Mouse (Mus musculus): ENCODE results near the gene Cdk13.

The Cdk13 gene

DNA sequence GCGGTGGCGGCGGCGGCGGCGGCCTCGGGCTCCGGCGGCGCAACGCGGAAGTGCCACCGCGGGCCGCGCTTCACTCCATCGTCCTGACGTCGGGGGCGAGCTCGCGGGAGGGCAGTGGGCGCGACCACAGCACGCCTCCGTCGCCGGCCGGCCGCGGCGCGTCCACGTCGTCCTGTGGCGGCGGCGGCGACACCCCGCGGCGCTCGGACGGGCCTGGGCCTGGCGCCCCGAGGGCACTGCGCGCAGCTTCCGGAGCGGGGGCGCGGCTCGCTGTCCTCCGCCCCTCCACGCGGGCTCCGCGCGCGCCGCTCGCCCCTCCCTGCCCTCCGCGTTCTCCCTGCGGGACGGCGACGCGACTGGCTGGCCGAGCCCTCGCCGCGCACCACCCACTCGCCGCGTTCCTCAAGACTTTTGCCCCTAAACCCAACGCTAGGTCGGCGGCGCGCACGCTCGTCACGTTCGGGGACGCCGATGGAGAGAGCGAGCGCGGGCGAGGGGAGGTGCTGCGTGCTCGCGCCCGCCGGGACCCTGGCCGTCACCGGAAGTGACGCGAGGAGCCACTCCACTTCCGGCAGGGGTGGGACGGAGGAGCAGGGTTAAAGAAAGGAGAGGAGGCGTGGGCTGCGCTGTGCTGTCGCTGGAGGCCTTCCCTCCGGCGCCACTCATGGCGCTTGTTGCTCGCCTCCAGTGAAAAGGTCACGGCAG is at the start of gene Cdk13:
Cdk13 (minus strand) TSS at position 189 of the 705 bp plus-strand sequence.
- DNase-seq (ENCODE audit: low spot score in 2 of 2): peak; percentile 96 to 99

DNA sequence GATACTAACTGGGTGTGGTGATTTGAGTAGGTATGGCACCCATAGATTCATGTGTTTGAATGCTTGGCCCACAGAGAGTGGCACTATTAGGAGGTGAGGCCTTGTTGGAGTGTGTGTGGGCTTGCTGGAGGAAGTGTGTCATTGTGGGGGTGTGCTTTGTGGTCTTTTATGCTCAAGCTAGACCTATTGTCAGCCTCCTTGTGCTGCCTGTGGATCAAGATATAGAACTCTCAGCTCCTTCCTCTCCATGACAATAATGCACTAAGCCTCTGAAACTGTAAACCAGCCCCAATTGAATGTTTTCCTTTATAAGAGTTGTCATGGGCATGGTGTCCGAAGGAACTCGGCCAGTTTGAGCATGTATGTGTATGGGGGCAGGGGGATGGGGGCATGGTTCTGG is 38.4 kb upstream of the Cdk13 start:
- DNase-seq (ENCODE audit: low spot score in 2 of 2): no peak

DNA sequence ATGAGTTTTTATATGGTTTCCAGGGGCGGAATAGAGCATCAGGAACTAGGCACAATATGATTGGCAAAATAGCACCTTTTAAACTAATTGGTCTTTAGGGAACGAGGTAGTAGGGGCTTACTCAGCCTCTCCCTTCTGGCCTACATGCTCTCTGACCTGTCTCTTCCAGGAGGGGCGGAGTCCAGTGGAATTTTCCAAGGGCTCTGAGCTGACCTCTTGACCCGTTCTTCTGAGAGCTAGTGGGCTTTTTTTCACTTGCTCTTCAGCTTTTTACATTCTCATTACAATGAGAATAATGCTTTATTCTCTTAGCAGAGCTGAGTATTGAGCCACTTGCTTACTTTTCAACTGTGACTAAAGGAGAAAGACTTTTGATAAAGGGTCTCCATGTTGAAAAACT is 37.9 kb upstream of the Cdk13 start:
- DNase-seq (ENCODE audit: low spot score in 2 of 2): no peak

DNA sequence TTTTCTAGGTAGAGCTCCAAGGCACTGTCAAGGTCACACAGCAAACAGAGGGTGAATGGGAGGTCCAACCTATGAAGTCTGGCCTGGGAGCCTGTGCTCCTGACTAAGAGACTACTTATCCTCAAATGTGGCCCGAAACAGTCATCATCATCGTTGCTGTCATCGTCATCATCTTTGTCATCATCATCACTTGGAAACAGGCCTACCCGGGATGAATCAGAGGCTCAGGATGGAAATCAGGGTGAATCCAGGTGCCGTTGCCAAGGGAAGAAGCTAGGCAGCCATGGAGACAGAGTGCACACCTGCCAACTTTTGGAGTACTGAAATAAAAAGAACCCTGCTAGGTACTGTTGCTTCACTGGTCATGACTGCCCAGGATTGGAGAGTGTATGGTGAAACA is 34.2 kb upstream of the Cdk13 start:
- DNase-seq (ENCODE audit: low spot score in 2 of 2): peak in 1 of 2 experiments; percentile 42

DNA sequence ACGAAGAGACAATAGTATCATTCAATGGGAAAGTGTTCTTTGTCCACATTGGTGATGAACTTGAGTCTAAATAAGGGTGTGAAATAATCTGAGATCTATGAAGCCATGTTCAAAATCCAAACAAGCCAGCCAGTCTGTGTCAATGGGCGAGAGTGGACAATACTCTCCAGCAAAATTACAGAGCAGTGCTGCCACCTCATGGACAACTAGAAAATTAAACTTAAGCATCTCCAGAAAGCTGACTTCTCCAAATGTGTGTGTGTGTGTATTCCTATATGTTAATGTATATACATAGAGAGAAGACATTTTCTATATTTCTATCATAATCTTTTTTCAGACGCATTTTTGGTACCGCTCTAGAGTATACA is 33.6 kb upstream of the Cdk13 start:
- DNase-seq (ENCODE audit: low spot score in 2 of 2): peak in 1 of 2 experiments; percentile 51

DNA sequence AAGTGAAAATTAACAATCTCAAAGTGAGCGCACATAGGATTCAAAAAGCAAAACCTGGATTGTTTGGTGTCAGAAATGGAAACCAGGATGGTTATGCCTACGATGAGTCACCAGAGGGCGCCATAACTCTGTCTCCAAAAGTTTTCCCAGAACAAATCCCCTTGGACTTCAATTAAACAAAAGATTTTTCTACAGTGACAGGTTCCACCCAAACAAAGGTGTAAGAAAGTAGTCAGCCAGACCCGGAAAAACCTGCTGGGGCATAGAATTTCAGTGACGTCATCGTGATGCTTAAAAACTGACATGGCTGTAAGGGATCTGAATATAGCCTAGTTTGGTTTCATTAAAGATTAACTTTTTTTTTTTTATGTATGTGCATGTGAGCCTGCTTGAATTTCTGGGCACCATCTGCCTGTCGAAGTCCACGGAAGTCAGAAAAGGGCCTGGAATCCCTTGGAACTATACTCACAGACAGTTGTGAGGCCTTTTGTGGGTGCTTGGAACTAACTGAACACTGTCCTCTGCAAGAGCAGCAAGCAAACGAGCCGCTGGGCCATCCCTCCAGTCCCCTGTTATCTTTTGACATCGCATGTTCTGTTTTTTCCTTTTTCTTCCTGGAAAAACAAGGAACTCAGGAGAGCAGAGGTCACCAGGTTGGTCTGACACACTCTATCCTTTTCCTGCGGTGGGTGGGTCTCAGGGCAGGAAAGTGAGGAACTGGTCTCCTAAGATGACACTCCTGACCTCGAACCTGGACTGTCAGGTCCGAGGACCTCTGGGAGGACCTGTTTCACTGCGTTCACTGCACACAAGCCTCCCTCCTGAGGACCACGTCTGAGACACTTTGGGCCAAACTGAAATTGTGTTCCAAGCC is 33.0 kb upstream of the Cdk13 start:
- DNase-seq (ENCODE audit: low spot score in 2 of 2): peak in 1 of 2 experiments; percentile 46

DNA sequence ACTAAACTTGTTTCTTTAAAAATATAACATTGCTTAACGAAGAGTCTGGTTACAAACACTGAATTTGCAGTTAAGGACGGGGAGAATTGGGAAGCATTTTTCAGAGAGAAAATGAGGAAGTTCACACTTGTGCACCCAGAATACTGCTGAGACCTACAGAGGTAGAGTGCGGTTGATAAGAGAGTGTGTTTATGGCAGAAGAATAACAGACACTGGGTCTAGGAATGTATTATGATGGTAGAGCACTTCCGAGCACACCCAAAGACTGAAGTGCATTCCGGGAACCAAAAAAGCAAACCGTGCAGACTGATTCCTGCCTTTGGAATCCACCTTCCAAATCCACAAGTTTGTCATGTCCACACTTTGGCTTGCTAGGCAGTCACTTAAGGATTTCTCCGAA is 31.9 kb upstream of the Cdk13 start:
- no peak for DNase-seq (ENCODE audit: low spot score in 2 of 2)

DNA sequence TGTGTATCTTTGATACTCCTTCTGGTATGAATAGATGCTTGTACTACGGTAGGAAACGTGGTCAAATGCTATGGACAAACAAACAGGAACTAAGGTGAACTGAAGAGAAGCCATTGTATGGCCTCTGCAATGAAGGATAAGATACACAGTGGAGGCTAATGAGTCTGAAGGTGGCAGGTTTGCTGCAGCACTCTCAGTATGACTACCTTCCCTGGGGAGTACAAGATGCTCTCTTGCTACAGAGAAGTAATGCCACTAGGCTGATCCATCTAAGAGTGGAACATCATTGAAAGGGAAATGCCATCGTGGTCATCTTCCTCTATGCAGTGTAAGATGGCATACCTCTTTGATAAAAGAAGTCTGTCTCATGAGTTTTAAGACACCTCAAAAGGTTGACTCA is 28.0 kb upstream of the Cdk13 start:
- DNase-seq (ENCODE audit: low spot score in 2 of 2): no peak

DNA sequence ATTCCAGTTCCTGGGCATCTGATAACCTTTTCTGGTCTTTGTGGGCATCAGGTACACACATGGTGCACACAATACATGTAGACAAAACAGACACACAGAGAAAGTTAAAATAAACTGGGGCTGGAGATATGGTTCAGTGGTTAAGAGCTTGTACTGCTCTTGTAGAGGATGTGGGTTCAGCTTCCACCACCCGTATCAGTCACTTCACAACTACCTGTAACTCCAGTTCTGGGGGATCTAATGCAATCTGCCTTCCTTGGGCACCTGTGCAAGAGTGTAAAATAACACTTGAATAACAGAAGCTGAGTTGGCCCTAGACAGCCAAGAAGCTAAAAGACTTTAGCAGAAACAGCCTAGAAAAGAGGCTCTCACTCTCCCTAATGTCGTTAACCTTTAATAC is 12.3 kb upstream of the Cdk13 start:
- DNase-seq (ENCODE audit: low spot score in 2 of 2): no peak

DNA sequence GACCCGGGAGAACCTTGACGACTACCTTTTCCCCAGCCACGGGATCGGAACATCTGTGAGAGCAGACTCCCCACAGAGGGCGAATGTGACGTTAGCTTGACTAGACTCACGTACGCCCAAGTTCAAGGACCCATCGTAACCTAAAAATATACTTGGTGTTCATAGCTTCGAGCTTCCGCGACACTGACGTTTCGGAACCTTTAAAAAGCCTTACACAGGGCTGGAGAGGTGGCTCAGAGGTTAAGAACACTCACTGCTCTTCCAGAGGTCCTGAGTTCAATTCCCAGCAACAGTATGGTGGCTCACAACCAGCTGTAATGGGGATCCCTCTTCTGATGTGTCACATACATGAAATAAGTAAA is 698 bp upstream of the Cdk13 start:
- DNase-seq (ENCODE audit: low spot score in 2 of 2): no peak

DNA sequence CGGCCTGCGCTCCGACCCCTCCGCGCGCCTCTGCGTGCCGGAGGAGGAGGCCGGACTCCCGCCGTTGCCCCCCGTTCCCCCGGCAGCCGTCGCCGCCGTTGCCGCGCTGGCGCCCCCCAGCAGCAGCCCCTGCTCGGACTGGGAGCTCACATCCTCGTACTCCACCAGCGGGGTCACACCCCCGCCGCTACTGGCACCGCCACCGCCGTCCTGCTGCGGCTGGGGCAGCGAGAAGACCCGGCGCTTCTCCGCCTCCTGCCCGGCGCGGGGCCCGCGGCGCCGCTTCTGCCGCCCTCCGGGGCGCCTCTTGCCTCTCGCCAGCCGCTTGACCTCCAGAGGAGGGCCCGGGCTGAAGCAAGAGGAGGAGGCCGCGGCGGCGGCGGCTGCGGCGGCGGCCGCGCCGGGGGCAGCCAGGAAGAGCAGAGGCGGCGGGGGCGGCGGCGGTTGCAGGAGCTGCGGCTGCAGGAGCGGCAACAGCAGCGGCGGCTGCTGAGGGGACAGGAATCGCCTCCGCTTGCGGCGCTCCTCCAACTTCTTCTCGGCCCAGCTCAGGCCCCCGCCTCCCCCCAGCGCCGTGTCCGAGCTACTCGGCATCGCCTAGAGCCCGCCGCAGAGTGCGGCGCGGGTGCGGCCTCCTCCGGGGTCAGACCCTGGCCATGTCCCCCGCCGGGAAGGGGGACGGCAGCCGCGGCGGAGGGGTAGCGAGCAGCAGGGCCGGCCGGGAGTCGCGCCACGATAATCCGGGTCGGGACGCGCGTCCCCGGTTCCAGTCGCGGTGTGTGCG is 647 bp downstream of the Cdk13 start:
- DNase-seq (ENCODE audit: low spot score in 2 of 2): peak in 1 of 2 experiments; percentile 27

DNA sequence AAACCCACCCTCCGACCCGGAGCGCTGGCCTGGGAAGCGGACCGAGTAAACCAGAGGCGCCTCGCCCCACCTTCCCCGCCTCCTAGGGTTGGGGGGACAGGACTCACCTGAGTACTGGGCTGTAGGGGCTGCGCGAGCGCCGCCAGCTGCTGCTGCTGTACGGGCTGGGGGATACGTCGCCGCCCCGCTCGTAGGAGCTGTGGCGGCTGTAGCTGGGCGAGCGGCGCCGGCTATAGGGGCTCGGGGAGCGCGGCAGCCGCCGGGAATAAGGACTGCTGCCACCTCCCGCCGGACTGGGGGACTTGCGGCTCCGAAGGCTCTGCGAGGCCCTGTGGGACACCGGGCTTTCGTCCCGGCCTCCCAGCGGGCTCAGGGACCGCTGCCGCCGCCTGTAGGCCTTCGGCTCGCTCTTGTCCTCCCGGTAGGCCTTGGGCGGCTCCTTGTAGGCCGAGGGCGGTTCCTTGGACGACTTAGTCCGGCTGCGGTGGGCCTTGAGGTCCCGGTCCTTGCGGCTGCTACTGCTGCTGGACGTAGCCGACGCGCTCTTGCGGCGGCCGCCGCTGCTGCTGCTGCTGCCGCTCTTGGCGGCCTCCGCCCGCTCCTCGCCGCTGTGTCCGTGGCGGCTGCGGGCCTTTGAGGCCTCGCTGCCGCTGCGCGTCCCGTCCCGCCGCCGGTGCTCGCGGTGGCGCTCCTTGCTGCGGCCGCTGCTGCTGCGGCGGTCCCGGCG is 1.4 kb downstream of the Cdk13 start:
- peak; percentile 23 to 52 for DNase-seq (ENCODE audit: low spot score in 2 of 2)

DNA sequence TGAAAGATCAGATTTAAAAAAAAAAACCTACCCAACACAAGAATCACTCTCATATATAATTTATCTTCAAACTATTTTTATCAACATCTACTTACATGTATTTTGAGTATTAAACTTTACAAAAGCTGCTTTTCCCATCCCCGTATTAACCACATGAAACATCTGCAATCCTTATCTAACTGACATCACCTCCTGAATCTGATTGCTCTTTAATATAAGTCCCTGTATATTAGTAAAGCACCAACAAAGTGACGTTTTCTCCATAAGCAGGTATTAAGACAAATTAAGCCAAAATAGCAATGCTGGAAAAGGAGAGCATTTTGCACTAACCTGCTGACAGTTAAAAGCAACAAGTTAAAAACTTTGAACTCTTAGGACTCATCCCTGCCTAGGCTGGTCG is 2.0 kb downstream of the Cdk13 start:
- no peak for DNase-seq (ENCODE audit: low spot score in 2 of 2)

DNA sequence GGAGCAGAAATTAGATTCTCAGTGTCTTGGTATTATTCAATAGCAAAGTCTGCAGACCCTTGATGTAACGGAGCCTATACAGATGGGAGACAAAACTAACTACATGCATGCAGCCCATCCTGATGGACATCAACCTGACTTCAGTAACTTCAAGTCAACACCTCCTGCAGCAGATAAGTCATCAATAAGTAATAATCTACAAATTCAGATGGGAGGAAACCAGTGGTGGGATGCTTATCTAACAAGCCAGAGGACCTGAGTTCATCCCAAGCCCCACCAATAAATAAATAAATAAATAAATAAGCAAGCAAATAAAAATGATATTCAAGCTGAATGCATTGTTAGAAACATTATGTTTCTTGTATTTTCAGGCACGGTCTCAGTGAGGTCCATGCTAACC is 5.2 kb downstream of the Cdk13 start:
- no peak for DNase-seq (ENCODE audit: low spot score in 2 of 2)

DNA sequence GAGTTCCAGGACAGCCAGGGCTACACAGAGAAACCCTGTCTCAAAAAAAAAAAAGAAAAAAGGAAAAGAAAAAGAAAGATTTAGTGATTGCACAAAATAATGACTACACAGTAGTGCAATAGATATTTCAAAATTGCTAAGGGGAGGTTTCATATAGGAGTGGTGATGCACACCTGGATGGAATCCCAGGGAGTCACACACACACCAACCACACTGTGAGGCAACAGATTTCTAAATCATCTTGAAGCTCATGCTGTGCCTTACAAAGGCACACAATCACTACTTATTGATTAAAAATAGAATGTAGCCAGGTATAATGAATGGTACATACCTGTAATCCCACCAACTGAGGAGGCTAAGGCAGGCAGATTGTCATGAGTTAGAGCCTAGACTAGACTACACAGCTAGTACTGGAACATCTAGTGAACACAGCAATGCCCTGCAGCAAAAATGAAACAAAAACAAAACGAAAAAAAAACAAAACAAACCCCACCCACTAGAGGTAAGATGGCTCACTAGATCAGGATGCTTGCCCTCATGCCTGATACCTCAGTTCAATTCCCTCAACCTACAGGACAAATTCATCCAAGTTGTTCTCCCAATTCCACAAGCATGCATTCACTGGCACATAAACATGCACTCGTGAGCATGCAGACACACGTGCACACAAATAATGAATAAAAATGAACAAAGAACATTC is 9.0 kb downstream of the Cdk13 start:
- no peak for DNase-seq (ENCODE audit: low spot score in 2 of 2)

DNA sequence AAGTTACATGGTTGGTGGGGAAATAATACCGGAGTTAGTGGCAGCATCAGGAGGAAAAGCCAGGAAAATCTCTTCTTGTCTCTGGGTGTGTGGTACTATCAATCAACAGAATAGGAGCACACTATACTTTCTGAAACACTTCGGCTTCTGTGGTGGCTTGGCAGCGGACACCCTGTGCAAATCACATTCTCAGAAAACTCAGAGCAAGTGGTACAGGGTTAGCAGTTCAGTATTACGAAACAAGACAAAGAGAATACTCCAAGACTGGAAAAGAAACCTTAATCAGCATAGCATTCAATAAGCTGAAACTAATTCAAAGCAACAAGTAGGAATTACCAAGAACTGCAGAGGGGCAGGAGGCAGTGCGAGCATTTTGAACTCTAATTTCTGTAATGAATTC is 21.3 kb downstream of the Cdk13 start:
- no peak for DNase-seq (ENCODE audit: low spot score in 2 of 2)

DNA sequence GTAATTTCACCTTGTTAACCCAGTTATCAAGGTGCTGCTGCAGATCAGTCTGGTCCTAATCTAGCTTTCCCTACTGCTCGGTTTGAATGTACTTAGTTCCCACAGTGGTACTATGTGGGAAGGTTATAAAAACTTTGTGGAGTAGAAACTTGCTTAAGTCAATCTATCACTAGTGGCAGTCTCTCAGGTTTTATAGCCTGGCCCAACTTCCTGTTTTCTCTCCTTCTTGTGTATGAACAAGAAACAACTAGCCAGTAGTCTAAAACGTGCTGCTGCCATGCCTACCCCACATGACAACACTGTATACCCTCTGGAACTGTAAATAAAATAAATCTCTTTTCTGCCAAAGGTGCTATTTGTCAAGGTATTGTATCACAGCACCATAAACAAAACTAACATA is 25.0 kb downstream of the Cdk13 start:
- DNase-seq (ENCODE audit: low spot score in 2 of 2): no peak

DNA sequence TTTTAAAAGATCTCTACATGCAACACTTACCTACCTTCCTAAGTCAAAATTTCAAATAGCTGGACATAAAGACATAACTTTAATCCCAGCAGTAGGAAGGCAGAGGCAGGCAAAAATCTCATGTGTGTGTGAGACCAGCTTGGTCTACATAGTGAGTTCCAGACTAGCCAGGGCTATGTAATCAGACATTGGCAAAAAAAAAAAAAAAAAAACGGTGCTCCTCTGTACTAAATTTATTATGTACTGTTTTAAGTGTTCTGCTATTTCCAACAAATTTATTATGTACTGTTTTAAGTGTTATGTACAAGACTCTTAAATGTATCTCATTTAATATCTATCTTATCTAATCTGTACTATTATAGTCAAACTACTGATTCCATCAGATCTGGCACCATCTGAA is 28.6 kb downstream of the Cdk13 start:
- DNase-seq (ENCODE audit: low spot score in 2 of 2): no peak

DNA sequence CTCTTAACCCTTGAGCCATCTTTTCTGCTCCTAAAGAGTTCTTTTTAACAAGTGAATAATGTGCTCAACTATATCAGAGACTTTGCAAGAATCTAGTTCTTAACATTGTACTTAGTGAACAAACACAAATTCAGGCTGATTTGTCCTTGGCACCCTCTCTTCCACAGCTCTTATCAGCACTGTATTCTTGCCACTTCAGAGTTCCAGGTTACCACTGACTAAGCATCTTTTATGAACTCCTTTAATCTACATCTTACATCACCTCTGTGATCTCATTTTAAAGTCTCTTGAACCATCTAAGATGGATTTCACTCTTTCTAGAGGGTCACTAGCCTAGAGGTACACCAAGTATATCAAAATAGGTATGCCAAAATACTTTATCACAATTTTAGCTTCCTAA is 29.5 kb downstream of the Cdk13 start:
- no peak for DNase-seq (ENCODE audit: low spot score in 2 of 2)

DNA sequence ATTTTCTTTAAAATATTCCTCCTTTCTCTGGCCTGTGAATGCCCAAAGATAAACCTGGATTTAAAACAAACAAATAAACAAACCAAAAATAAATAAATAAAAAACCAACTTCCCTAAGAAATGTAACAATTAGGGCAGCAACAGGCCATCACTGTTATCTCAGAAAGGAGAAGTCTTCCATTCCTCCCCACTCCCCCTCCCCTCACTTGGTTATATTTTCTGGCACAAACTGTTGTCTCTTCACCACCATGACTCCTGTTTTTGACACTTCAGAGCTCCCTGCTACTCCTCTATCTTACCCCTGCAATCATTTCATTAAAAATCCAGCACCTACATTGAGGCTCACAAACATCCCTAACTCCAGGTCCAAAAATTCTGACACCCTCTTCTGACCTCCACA is 31.8 kb downstream of the Cdk13 start:
- no peak for DNase-seq (ENCODE audit: low spot score in 2 of 2)

DNA sequence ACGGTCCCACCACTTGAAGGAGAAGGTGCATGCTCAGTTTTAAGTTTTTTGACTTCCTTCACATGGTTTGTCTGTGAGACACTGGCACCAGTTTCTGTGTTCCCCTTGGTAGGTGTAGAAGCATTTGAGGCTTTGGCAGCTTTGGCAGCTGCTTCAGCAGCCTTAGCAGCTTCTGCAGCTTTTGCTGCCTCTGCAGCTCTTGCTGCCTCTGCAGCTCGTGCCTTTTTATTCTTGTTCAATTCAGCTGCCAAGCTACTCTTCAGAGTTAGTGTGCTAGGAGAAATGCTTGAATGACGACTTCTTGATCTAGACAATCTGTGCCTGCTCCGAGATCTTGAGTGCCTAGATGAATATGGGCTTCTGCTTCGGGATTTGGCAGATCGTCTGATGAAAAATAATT is 32.3 kb downstream of the Cdk13 start:
- peak; percentile 42 to 44 for DNase-seq (ENCODE audit: low spot score in 2 of 2)

All from left cerebral cortex, adult 9 months (tissue).